17 mouse cellular contexts compared by ENCODE assay signal in the genomic region with DNA sequence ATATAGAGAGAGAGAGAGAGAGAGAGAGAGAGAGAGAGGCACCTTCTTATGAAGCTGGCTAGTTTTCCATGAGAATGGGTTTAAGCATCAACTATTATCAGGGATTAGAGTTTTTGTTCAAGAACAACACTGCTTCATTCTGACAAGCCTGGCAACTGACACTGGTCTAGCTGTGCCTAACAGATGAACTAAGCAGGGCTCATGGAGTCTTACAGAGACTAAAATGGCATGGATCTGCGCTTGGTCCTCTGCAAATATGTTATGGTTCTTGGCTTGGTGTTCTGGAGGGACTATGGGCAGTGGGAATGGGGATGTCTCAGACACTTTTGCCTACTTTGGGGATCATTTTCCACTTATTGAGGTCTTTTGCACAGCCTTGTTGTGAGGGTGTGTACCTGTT.
DNase-seq lines count a peak whose midpoint lies in the region; ATAC-seq lines count a peak whose summit lies in the region.
"Had no signal": no experiment of that assay in that cellular context is flagged by ENCODE, and none has a peak within 500 bp of the region (broad histone marks: within the 10 kb centered on the region; RNA-seq: fewer than 3 reads in every experiment).

No protein-coding gene starts in this region.

- DNase-seq in cerebellum, adult 11-12 months: peak; percentile 32
- no peak for DNase-seq in cerebellum, adult 8-10 months
- DNase-seq in brain, adult 2 months (ENCODE audit: low read depth, low spot score): peak; percentile 67
- DNase-seq in cerebellum, adult 9-10 months: peak; percentile 51
- DNase-seq in cerebellum, postnatal 14 days: peak; percentile 10 to 61
- DNase-seq in gastrocnemius, postnatal 25 days: no peak
- no peak for DNase-seq in right cerebral cortex, adult 18-20 months
- DNase-seq: adrenal gland, adult 8-10 months; adrenal gland, postnatal 25 days; gastrocnemius, postnatal 10 days; heart, adult 11 months; kidney, adult 2 months had no signal

- ATAC-seq in frontal cortex, adult (ENCODE audit: low TSS enrichment): no peak
- ATAC-seq: activated CD4-positive, CD25-positive, alpha-beta regulatory T cell, adult 4 months; CD4-positive, CD25-positive, alpha-beta regulatory T cell, adult 4 months; forebrain, embryonic 15.5 days; intestine, postnatal 0 days had no signal

Comparison
In these comparisons a context has a peak if more than half of its experiments do, and no peak if none do; other contexts are left out.
1. DNase-seq: peak in cerebellum, adult 11-12 months (single experiment), brain, adult 2 months (single experiment), cerebellum, adult 9-10 months (single experiment) and cerebellum, postnatal 14 days (2 of 2); none in cerebellum, adult 8-10 months (single experiment), gastrocnemius, postnatal 25 days (single experiment) and right cerebral cortex, adult 18-20 months (single experiment).